Mouse (Mus musculus) limb, embryonic 12.5 days (tissue): ENCODE measurements at regions not wholly inside any gene's neighbourhood (a gene's known extent, or its start where the extent isn't known, plus 50 kb on each side); places are given as distances from the start of the nearest gene placed in this dataset.
"Not testable (repeated sequence)": the region's sequence is repeated elsewhere in the genome, so short reads cannot be mapped to it uniquely, and the experiment has no call there.

ENCODE experiments used
- ATAC-seq: fragments of 200-750 bp; cut with Nextera tagmentation; 2 replicates; pipeline ENCODE4 v1.8.0; 2017; ENCODE audit warnings: low read depth, moderate TSS enrichment; ENCODE audit not compliant: insufficient number of reproducible peaks, insufficient read depth, low FRiP score, low TSS enrichment
- H3K27ac ChIP-seq: fragments of 300-500 bp; sonication (generic); 2 replicates; pipeline ENCODE4 v1.5.1; 2016; ENCODE audit warnings: mild to moderate bottlenecking, moderate library complexity
- H3K27me3 ChIP-seq: fragments of 300-500 bp; sonication (generic); 2 replicates; pipeline ENCODE4 v1.6.1; 2016; ENCODE audit warnings: mild to moderate bottlenecking, moderate library complexity
- H3K36me3 ChIP-seq: fragments of 300-500 bp; sonication (generic); 2 replicates; pipeline ENCODE4 v1.6.1; 2016; ENCODE audit warnings: mild to moderate bottlenecking, moderate library complexity
- H3K4me1 ChIP-seq: fragments of 300-500 bp; sonication (generic); replicated peaks from 2 replicates; pipeline ENCODE4 v1.6.1; 2016
- H3K4me2 ChIP-seq: fragments of 300-500 bp; sonication (generic); 2 replicates; pipeline ENCODE4 v1.6.1; 2016; ENCODE audit warnings: mild to moderate bottlenecking, moderate library complexity
- H3K4me3 ChIP-seq: fragments of 300-500 bp; sonication (generic); replicated peaks from 2 replicates; pipeline ENCODE4 v1.5.1; 2016; ENCODE audit warnings: mild to moderate bottlenecking
- H3K9ac ChIP-seq: fragments of 300-500 bp; sonication (generic); replicated peaks from 2 replicates; pipeline ENCODE4 v1.6.1; 2016; ENCODE audit warnings: mild to moderate bottlenecking, moderate library complexity
- H3K9me3 ChIP-seq: fragments of 300-500 bp; sonication (generic); 2 replicates; pipeline ENCODE4 v1.6.1; 2016; ENCODE audit warnings: mild to moderate bottlenecking, moderate library complexity
- WGBS: fragments of 180-500 bp; shearing (Covaris S2); methylation state at CpG from one replicate; pipeline ENCODE4 v1.1.7; 2016; 5-methylcytosine and 5-hydroxymethylcytosine counted together

GRCm38 (mm10) chr15:25200249-25200648, 213.3 kb downstream of the Basp1 start:
- not testable (repeated sequence) for H3K27me3 ChIP-seq, H3K9ac ChIP-seq

GRCm38 (mm10) chr15:25187881-25188326, 225.7 kb downstream of the Basp1 start:
- H3K4me1 ChIP-seq, result no peaks in the 10 kb centered on the region
- no peak overlapping the region for H3K27ac ChIP-seq
- H3K9ac ChIP-seq, result no peak overlapping the region
- no peaks in the 10 kb centered on the region for H3K9me3 ChIP-seq
- no peak overlapping the region for H3K4me3 ChIP-seq
- H3K27me3 ChIP-seq, result no peaks in the 10 kb centered on the region
- no peak overlapping the region for H3K4me2 ChIP-seq
- 66% methylated on average over 2 of the region's 2 CpGs for WGBS
- H3K36me3 ChIP-seq, result no peaks in the 10 kb centered on the region
- ATAC-seq, result no peak

More at GRCm38 (mm10) chr15:25200249-25200648, 213.3 kb downstream of the Basp1 start:
- 93% methylated on average over 23 of the region's 23 CpGs for WGBS
- H3K4me1 ChIP-seq, H3K9me3 ChIP-seq, ATAC-seq, H3K27ac ChIP-seq, H3K36me3 ChIP-seq, H3K4me3 ChIP-seq, H3K4me2 ChIP-seq: not testable (repeated sequence)

- Histone ChIP-seq H3K4me2 (no peak overlapping the region), H3K36me3 (no peaks in the 10 kb centered on the region), H3K4me3 (no peak overlapping the region), H3K9me3 (no peaks in the 10 kb centered on the region), H3K9ac (no peak overlapping the region), H3K27ac (no peak overlapping the region), H3K27me3 (no peaks in the 10 kb centered on the region), H3K4me1 (no peaks in the 10 kb centered on the region)
- no peak for ATAC-seq
- WGBS, result 89% methylated on average over 6 of the region's 6 CpGs
Observed at GRCm38 (mm10) chr15:25172755-25173154, 240.8 kb downstream of the Basp1 start.

DNA sequence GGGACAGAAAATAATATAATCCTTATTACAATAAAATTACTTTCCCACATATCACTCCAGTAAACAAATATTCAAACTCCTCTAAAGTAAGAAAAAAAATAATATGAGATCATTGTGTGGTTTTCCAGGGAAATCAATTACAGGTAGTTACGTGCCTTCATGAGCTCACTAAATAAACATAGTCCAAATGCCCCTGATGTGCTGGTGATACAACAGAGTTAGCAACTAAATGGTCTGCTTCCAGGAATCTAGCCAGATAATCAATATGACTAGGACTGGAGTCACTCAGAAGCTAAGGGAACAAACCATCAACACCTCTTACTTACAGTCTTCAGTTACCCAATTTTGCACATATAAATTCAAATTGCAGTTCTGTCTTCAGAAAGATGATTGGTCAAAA, 267.2 kb downstream of the Basp1 start:
- WGBS, result 78% methylated on average over 1 of the region's 1 CpGs
- no peaks in the 10 kb centered on the region for H3K27me3 ChIP-seq
- no peak for ATAC-seq
- H3K9me3 ChIP-seq, result no peaks in the 10 kb centered on the region
- no peak overlapping the region for H3K27ac ChIP-seq
- no peak overlapping the region for H3K9ac ChIP-seq
- H3K4me2 ChIP-seq, result no peak overlapping the region
- H3K4me3 ChIP-seq, result no peak overlapping the region
- H3K4me1 ChIP-seq, result no peaks in the 10 kb centered on the region
- no peaks in the 10 kb centered on the region for H3K36me3 ChIP-seq

GRCm38 (mm10) chr15:25144228-25144627, 269.3 kb downstream of the Basp1 start:
- Histone ChIP-seq H3K9me3 (no peaks in the 10 kb centered on the region), H3K9ac (no peak overlapping the region), H3K27me3 (no peaks in the 10 kb centered on the region), H3K4me2 (no peak overlapping the region), H3K36me3 (no peaks in the 10 kb centered on the region), H3K4me1 (no peaks in the 10 kb centered on the region), H3K27ac (no peak overlapping the region), H3K4me3 (no peak overlapping the region)
- 74% methylated on average over 1 of the region's 1 CpGs for WGBS
- ATAC-seq, result no peak

DNA sequence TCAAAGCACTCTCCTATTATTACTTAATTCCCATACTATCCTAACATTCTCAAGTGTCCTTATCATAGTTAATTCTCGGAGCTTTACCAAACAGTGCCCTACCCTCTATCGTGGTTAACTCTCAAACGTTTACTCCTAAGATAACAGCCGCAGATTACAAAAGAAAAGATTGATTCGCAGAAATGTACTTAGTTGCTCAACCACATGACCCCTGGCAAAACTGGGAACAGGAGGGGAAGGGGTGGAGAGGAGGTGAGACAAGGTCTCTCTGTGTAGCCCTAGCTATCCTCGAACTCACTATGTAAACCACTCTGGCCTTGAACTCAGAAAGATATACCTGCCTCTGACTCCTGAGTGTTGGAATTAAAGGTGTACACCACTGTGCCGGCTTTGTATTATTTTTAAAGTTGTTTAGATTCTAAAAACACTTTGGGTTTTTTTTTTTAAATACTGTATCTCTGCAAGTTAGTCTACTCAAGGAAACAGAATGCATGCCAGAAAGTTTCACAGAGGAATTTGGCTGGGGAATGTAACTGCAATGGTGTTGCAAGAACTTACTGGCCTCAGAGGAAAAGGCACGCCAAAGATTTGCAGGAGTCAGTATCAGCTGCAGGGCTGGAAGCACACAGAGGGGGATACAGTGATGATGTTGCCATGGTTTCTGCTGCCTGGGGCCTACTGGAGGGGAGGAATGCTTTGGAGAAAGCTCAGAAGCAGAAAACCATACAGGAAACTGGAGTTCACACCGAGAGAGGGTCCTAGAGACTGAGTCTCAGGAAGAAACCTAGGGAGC, 273.0 kb downstream of the Basp1 start:
- H3K4me2 ChIP-seq, result no peak overlapping the region
- no peaks in the 10 kb centered on the region for H3K9me3 ChIP-seq
- H3K4me3 ChIP-seq, result no peak overlapping the region
- no peak overlapping the region for H3K9ac ChIP-seq
- H3K27me3 ChIP-seq, result no peaks in the 10 kb centered on the region
- H3K27ac ChIP-seq, result no peak overlapping the region
- 71% methylated on average over 9 of the region's 9 CpGs for WGBS
- peak; percentile 79; the same call in 1 of the 2 replicates for ATAC-seq
- no peaks in the 10 kb centered on the region for H3K4me1 ChIP-seq
- no peaks in the 10 kb centered on the region for H3K36me3 ChIP-seq

GRCm38 (mm10) chr15:25137091-25137490, 276.5 kb downstream of the Basp1 start:
- Histone ChIP-seq H3K27me3 (no peaks in the 10 kb centered on the region), H3K4me2 (no peak overlapping the region), H3K4me1 (no peaks in the 10 kb centered on the region), H3K4me3 (no peak overlapping the region), H3K9me3 (no peaks in the 10 kb centered on the region), H3K36me3 (no peaks in the 10 kb centered on the region), H3K9ac (no peak overlapping the region), H3K27ac (no peak overlapping the region)
- 18% methylated on average over 3 of the region's 3 CpGs for WGBS
- ATAC-seq, result no peak

- Histone ChIP-seq H3K4me1 (no peaks in the 10 kb centered on the region), H3K9ac (no peak overlapping the region), H3K9me3 (no peaks in the 10 kb centered on the region), H3K27ac (no peak overlapping the region), H3K36me3 (no peaks in the 10 kb centered on the region), H3K27me3 (no peaks in the 10 kb centered on the region), H3K4me2 (no peak overlapping the region), H3K4me3 (no peak overlapping the region)
- WGBS, result 84% methylated on average over 19 of the region's 19 CpGs
- no peak for ATAC-seq
Observed at GRCm38 (mm10) chr15:25135471-25136262, 277.9 kb downstream of the Basp1 start.

DNA sequence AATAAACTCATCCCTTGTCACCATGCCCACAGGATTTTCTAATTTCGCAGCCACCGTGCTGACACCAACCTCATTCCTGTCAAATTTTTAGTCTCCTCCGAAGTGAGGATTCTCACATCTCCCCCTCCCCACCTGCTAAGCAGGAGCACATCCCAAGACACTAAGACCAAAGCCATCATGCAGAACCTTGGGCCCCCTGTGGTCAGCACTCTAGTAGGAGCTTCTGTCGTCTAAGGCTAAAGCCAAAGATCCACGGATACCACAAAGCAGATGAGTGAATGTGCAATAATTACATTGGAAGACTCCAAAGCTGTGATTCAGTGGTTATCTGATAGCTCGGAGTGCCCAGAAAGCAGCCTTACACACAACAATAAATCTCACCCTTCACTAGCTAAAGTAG, 283.5 kb downstream of the Basp1 start:
- Histone ChIP-seq H3K4me1 (no peaks in the 10 kb centered on the region), H3K9me3 (no peaks in the 10 kb centered on the region), H3K4me3 (no peak overlapping the region), H3K9ac (no peak overlapping the region), H3K36me3 (no peaks in the 10 kb centered on the region), H3K27me3 (no peaks in the 10 kb centered on the region), H3K4me2 (no peak overlapping the region), H3K27ac (no peak overlapping the region)
- 81% methylated on average over 6 of the region's 6 CpGs for WGBS
- no peak for ATAC-seq

DNA sequence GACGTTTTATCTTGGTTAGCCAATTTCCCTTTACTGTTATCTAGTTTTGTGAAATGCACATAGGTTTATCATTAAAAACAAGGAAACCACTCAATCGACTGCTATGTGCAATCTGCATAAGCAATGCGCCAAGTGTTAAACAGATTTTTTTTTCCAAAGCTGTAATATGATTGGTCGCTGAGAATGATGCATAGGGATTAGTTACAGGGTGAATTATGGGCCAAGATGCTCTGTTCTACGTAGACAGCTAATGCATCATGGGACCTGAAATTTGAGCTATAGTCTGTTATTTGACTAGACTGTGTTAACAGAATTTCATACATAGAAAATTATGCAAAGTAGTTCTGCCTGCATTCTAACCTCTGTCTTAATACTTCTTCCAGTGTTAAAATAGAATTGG, 284.0 kb downstream of the Basp1 start:
- H3K9ac ChIP-seq, result no peak overlapping the region
- H3K9me3 ChIP-seq, result no peaks in the 10 kb centered on the region
- no peak for ATAC-seq
- no peak overlapping the region for H3K4me3 ChIP-seq
- WGBS, result 89% methylated on average over 5 of the region's 5 CpGs
- H3K4me1 ChIP-seq, result no peaks in the 10 kb centered on the region
- H3K36me3 ChIP-seq, result no peaks in the 10 kb centered on the region
- H3K27me3 ChIP-seq, result no peaks in the 10 kb centered on the region
- no peak overlapping the region for H3K27ac ChIP-seq
- no peak overlapping the region for H3K4me2 ChIP-seq

DNA sequence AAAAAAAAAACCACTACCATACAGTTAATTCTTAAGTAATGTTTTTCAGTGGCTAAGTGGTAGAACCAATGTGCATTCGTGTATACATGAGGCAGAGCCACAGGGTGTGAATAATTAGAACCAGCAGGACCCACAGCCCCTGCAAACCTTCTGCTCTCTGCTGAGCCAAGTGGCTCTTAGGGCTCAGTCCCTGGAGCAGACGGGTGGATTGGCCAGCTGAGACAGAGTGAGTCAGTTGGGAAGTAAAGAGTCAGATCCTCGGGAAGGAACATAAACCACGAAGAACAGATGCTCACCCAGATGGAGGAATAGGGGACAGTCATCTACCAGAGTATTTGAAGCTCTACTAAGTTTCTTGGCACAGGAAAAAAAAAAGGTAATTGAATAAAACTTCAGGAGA, 293.1 kb downstream of the Basp1 start:
- no peak overlapping the region for H3K4me2 ChIP-seq
- H3K4me1 ChIP-seq, result no peaks in the 10 kb centered on the region
- ATAC-seq, result no peak
- WGBS, result 26% methylated on average over 4 of the region's 4 CpGs
- H3K27me3 ChIP-seq, result no peaks in the 10 kb centered on the region
- H3K4me3 ChIP-seq, result no peak overlapping the region
- H3K36me3 ChIP-seq, result no peaks in the 10 kb centered on the region
- no peaks in the 10 kb centered on the region for H3K9me3 ChIP-seq
- H3K9ac ChIP-seq, result no peak overlapping the region
- H3K27ac ChIP-seq, result no peak overlapping the region
